Mouse (Mus musculus) T-helper 1 cell (primary cell): ENCODE results near the gene Fxyd4.

Experiments used
- in situ Hi-C: fragments of 300-600 bp; cut with MboI, MseI; formaldehyde crosslinking; loops from one replicate; pipeline ENCODE4 v1.15.1; 2025; ENCODE audit warnings: high pct_unique_total_duplicates

The Fxyd4 gene

GRCm38 (mm10) chr6:117920659-117921640, 16.5 kb downstream of the Fxyd4 start:
- in situ Hi-C loops = loop anchor here (10.0 kb wide), 1 partner anchor 76 kb away; the partner anchor contains the start of gene Zfp637

- in situ Hi-C loops = loop anchor here (5.0 kb wide), 1 partner anchor 56 kb away; the partner anchor contains the start of gene Zfp239
These were observed 19.4 kb downstream of the Fxyd4 start for GRCm38 (mm10) chr6:117918043-117918442.

GRCm38 (mm10) chr6:117917576-117917975, 19.9 kb downstream of the Fxyd4 start:
- in situ Hi-C loops = loop anchor here (5.0 kb wide), 1 partner anchor 55 kb away; the partner anchor contains the start of gene Zfp239

GRCm38 (mm10) chr6:117916737-117917426, 20.6 kb downstream of the Fxyd4 start:
- in situ Hi-C loops = loop anchor here (5.0 kb wide), 1 partner anchor 55 kb away; the partner anchor contains the start of gene Zfp239

- in situ Hi-C loops = loop anchor here (5.0 kb wide), 1 partner anchor 54 kb away; the partner anchor contains the start of gene Zfp239
These were observed 21.2 kb downstream of the Fxyd4 start for GRCm38 (mm10) chr6:117916205-117916736.

- in situ Hi-C loops = no loop called here
These were observed 23.0 kb downstream of the Fxyd4 start for GRCm38 (mm10) chr6:117914541-117914940.

- in situ Hi-C loops = no loop called here
These were observed 27.3 kb downstream of the Fxyd4 start for GRCm38 (mm10) chr6:117910120-117910661.

GRCm38 (mm10) chr6:117908424-117908900, 29.0 kb downstream of the Fxyd4 start:
- in situ Hi-C loops = loop anchor here (10.0 kb wide), 1 partner anchor 1476 kb away; no protein-coding TSS in a partner anchor

GRCm38 (mm10) chr6:117907979-117908355, 29.5 kb downstream of the Fxyd4 start:
- in situ Hi-C loops = loop anchor here (10.0 kb wide), 1 partner anchor 1477 kb away; no protein-coding TSS in a partner anchor

- in situ Hi-C loops = loop anchor here (10.0 kb wide), 1 partner anchor 1477 kb away; no protein-coding TSS in a partner anchor
These were observed 30.1 kb downstream of the Fxyd4 start for GRCm38 (mm10) chr6:117907301-117907978.

GRCm38 (mm10) chr6:117906590-117907271, 30.8 kb downstream of the Fxyd4 start:
- in situ Hi-C loops = loop anchor here (10.0 kb wide), 1 partner anchor 1478 kb away; no protein-coding TSS in a partner anchor

- in situ Hi-C loops = loop anchor here (10.0 kb wide), 1 partner anchor 1479 kb away; no protein-coding TSS in a partner anchor
These were observed 31.4 kb downstream of the Fxyd4 start for GRCm38 (mm10) chr6:117906015-117906531.

- in situ Hi-C loops = loop anchor here (10.0 kb wide), 1 partner anchor 1479 kb away; no protein-coding TSS in a partner anchor
These were observed 32.1 kb downstream of the Fxyd4 start for GRCm38 (mm10) chr6:117905260-117905930.

GRCm38 (mm10) chr6:117903836-117904235, 33.7 kb downstream of the Fxyd4 start:
- in situ Hi-C loops = loop anchor here (10.0 kb wide), 1 partner anchor 1481 kb away; no protein-coding TSS in a partner anchor

GRCm38 (mm10) chr6:117902556-117902955, 34.9 kb downstream of the Fxyd4 start:
- in situ Hi-C loops = loop anchor here (10.0 kb wide), 1 partner anchor 1482 kb away; no protein-coding TSS in a partner anchor

- in situ Hi-C loops = loop anchor here (10.0 kb wide), 1 partner anchor 1483 kb away; no protein-coding TSS in a partner anchor
These were observed 35.7 kb downstream of the Fxyd4 start for GRCm38 (mm10) chr6:117901510-117902402.
